Mouse (Mus musculus) kidney, adult 2 months (tissue): Measurements from ENCODE around the gene Scfd2. TPM values are rescaled to one million over a fixed set of nuclear protein-coding genes. Genes with fewer than 3 reads are reported as not detected.

ENCODE experiments used
- DNase-seq: peaks from one replicate; pipeline ENCODE4 v3.0.0; 2021
- H3K27ac ChIP-seq: fragments of 200-500 bp; 2 replicates; pipeline ENCODE4 v1.5.1; 2012; ENCODE audit warnings: low read depth, low read length, control low read depth, inconsistent platforms; ENCODE audit not compliant: insufficient read depth
- H3K27me3 ChIP-seq: fragments of 200-500 bp; replicated peaks from 2 replicates; pipeline ENCODE4 v1.6.1; 2012; ENCODE audit warnings: mild to moderate bottlenecking, moderate library complexity, low read length, inconsistent platforms; ENCODE audit not compliant: control insufficient read depth, insufficient read depth
- H3K36me3 ChIP-seq: fragments of 200-500 bp; 2 replicates; pipeline ENCODE4 v1.6.1; 2012; ENCODE audit warnings: mild to moderate bottlenecking, moderate library complexity, low read length, inconsistent platforms; ENCODE audit not compliant: control insufficient read depth, insufficient read depth
- H3K4me1 ChIP-seq: fragments of 200-500 bp; 2 replicates; pipeline ENCODE4 v1.6.1; 2011; ENCODE audit warnings: low read length; ENCODE audit not compliant: control insufficient read depth, insufficient read depth
- H3K4me3 ChIP-seq: fragments of 200-500 bp; 2 replicates; pipeline ENCODE4 v1.5.1; 2011; ENCODE audit warnings: mild to moderate bottlenecking, low read depth, low read length, control low read depth; ENCODE audit not compliant: insufficient read depth
- CTCF ChIP-seq: fragments of 200-500 bp; conservative IDR thresholded peaks from 2 replicates; pipeline ENCODE4 v1.5.1; 2011; ENCODE audit warnings: low read depth, mild to moderate bottlenecking, control low read depth, low read length, moderate library complexity, mixed read lengths; ENCODE audit not compliant: insufficient read depth, insufficient read length
- POLR2A ChIP-seq: fragments of 200-500 bp; IDR thresholded peaks from one replicate; pipeline ENCODE4 v1.6.1; 2011; ENCODE audit warnings: low read depth, low read length, control low read depth
- WGBS: fragments of 180-500 bp; shearing (Covaris S2); methylation state at CpG from one replicate; pipeline ENCODE4 v1.1.7; 2018; 5-methylcytosine and 5-hydroxymethylcytosine counted together
- polyA plus RNA-seq: library from polyadenylated mRNA; depleted of rRNA; stranded (reverse); fragments of >200 nt; gene quantifications from 2 replicates; pipeline ENCODE4 v1.2.3, GENCODE M21; 2012

Scfd2 gene
- polyA plus RNA-seq, 1 experiment: 16.1 TPM

DNA sequence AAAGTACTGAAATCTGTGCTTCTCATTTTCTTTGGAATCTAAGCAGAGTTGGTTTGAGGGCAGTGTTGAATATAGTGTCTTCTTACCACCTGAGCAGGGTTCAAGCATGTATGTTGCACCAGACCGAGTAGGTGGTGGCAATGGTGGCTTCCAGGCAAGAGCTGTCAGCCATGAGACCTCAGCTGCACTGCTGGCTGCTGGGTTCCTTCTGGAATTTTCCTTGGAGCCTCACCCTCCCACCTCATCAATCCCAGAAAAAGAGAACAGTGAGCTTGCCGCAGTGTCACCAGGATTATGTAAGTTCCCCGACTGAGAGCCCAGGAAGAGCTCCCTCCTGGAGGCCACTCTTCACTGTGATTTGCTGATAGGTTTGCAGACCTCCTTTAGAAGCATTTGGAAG, 324.4 kb downstream of the Scfd2 start:
- DNase-seq: no peak

DNA sequence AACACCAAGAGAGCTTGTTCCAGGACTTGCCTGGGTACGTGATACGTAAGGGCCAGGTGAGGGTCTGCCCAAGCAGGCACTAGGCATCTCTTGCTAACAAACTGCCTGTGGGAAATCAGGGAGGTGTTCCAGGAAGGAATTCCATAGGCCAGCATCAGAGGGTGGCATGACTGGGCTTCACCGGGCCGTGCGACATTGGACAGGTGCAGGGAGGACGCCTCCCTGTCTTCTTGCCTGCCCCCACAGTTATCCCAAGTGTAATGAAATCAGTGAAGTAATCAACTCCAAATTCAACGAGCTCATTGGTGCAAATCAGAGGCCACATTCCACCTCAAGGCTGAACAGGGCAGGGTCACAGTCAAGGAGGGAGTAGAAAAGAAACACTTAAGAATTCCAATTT, 324.9 kb downstream of the Scfd2 start:
- TF ChIP-seq POLR2A (no peak), CTCF (no peak)
- DNase-seq: peak; percentile 18
- no peaks in the 10 kb centered on the region; the same call in 1 of the 2 replicates for H3K4me1 ChIP-seq
- no peak overlapping the region for H3K4me3 ChIP-seq
- WGBS: 61% methylated on average over 7 of the region's 7 CpGs
- peak overlapping the region; percentile 21; the same call in 1 of the 2 replicates for H3K27ac ChIP-seq
- H3K27me3 ChIP-seq: no peaks in the 10 kb centered on the region
- no peaks in the 10 kb centered on the region for H3K36me3 ChIP-seq

More for the DNA sequence above, 324.4 kb downstream of the Scfd2 start:
- WGBS: 82% methylated on average over 3 of the region's 3 CpGs
- Histone ChIP-seq H3K4me1 (no peaks in the 10 kb centered on the region; the same call in 1 of the 2 replicates), H3K36me3 (no peaks in the 10 kb centered on the region), H3K4me3 (no peak overlapping the region), H3K27me3 (no peaks in the 10 kb centered on the region), H3K27ac (no peak overlapping the region)
- TF ChIP-seq CTCF: no peak
- TF ChIP-seq POLR2A: no peak

DNA sequence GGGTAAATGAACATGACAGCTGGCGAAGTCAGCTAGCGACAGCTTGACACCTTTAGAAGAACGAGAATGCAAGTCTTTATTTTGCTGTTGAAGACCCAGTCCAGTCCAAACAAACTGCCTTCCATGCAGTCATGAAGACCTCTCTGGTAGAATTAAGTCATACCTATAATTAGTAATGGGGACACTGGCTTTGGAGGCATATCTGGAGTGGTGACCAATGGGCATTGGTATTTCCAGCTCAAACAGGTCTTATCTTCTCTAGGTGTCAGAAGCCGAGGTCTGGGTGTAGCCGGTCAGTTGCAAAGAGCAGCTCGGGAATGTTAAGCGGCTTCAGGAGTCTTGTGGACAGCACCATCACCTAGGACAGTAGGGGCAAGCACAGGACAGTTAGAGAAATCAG, 325.5 kb downstream of the Scfd2 start:
- Histone ChIP-seq H3K4me1 (no peaks in the 10 kb centered on the region; the same call in 1 of the 2 replicates), H3K27ac (peak overlapping the region; percentile 21; the same call in 1 of the 2 replicates)
- 83% methylated on average over 7 of the region's 7 CpGs for WGBS

DNA sequence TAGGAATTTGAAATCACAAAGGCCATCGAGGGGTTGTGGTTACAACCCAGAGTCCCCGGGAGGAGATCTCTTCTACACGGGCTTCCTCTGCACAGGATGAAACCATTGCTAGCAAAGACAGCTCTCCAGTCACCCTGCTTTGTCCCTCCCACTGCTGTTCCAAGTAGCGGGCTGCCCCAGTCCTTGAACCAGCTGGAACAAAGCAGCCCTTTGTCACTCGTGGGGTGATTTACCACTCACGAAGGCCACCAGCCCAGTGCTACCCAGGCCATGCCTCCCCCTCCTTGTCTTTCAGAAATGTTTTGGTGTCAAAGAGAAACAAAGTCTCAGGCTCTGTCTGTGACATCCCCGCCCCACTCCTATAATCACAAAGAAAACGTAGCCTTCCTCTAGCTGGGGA, 326.1 kb downstream of the Scfd2 start:
- Histone ChIP-seq H3K4me3 (no peak overlapping the region), H3K4me1 (no peaks in the 10 kb centered on the region; the same call in 1 of the 2 replicates), H3K27ac (no peak overlapping the region), H3K36me3 (no peaks in the 10 kb centered on the region), H3K27me3 (no peaks in the 10 kb centered on the region)
- DNase-seq: no peak
- no peak for TF ChIP-seq CTCF
- 65% methylated on average over 8 of the region's 8 CpGs for WGBS

More for the DNA sequence above, 325.5 kb downstream of the Scfd2 start:
- TF ChIP-seq CTCF (no peak), POLR2A (no peak)
- Histone ChIP-seq H3K27me3 (no peaks in the 10 kb centered on the region), H3K36me3 (no peaks in the 10 kb centered on the region), H3K4me3 (no peak overlapping the region)
- DNase-seq: no peak

DNA sequence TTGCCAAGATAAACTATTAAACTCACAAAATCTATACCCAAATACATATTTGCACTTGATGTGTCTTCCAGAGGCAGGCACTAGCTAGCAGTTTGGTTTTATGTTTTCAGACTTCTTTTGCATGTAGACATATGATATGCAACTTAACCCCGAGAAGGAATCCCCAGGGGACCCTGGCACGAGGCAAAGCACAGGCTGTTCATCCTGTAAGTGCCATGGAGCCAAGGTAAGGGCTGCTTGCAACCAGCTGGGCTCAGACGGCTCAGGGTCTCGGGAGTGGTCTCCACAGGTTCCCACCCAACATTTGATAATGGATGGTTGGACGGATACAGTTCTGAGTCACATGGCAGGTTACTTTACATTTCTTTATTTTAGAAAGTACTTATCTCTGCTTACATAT, 327.1 kb downstream of the Scfd2 start:
- 82% methylated on average over 5 of the region's 5 CpGs for WGBS
- Histone ChIP-seq H3K4me3 (no peak overlapping the region), H3K27me3 (no peaks in the 10 kb centered on the region), H3K4me1 (no peaks in the 10 kb centered on the region; the same call in 1 of the 2 replicates), H3K27ac (no peak overlapping the region), H3K36me3 (no peaks in the 10 kb centered on the region)
- no peak for TF ChIP-seq POLR2A
- no peak for TF ChIP-seq CTCF
- DNase-seq: no peak

DNA sequence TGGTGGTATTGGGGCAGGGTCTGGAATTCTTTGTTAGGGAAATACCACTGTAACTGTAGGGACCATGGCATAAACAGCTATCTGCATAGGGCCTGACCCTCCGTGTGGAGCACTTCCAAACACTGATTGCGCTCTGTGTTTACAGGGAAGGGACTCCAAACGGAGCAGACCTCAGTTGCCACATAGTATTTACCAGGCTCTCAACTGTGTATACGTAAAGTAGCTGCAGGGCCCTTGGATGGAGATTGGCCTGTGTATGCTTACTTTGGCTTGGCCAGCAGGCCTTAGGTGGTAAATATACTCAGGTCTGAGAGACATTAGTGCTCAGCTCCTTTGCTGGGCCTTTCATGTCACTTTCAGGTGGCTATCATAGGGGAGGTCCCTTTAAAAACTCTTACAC, 329.0 kb downstream of the Scfd2 start:
- DNase-seq: no peak
- Histone ChIP-seq H3K36me3 (no peaks in the 10 kb centered on the region; the same call in 1 of the 2 replicates), H3K4me1 (no peaks in the 10 kb centered on the region; the same call in 1 of the 2 replicates), H3K27ac (no peak overlapping the region), H3K27me3 (no peaks in the 10 kb centered on the region), H3K4me3 (no peak overlapping the region)
- WGBS: 91% methylated on average over 4 of the region's 4 CpGs
- TF ChIP-seq POLR2A (no peak), CTCF (no peak)

DNA sequence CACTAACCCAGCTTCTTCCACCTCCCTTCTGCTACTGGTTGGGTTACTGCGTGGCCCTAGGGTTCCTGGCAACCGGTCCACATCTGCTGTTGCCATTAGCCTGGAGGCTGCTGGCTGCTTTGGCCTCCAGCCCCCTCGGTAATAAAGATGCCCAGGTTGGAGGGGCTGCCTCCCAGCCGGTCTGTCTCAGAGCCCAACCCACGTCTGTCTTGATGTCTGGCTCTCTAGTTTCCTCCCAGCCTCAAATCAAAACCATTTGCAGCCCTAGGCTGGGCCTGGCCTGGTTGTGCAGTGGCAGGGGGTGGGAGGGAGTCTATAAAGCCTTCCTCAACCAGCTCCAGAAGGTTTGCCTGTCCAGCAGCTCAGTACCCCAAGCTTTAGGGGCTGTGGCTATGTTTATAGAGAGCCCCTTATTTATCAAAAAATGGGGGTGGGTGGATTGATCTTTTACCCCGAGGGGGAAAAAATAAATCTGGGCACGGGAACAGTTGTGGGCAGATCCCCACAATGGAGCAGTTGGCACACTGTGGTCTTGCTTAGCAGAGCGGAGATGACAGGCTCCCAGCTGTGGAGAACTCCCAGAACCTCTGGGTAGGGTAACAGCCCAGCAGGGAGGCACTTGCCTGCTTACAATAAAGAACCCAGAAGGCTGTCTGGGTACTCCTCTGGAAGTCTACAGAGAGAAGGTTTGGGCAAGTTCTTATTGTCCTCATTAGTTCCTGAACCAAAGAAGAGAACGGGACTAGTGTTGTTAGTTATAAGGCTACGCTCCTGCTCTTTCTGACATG, 329.8 kb downstream of the Scfd2 start:
- Histone ChIP-seq H3K27me3 (no peaks in the 10 kb centered on the region), H3K4me1 (peaks cover 4% of the 10 kb centered on the region; the same call in 1 of the 2 replicates), H3K27ac (no peak overlapping the region), H3K4me3 (no peak overlapping the region), H3K36me3 (no peaks in the 10 kb centered on the region; the same call in 1 of the 2 replicates)
- 64% methylated on average over 10 of the region's 10 CpGs for WGBS
- DNase-seq: no peak
- no peak for TF ChIP-seq POLR2A
- no peak for TF ChIP-seq CTCF
